Mouse (Mus musculus): ENCODE data around the gene Rpp40.

DNA sequence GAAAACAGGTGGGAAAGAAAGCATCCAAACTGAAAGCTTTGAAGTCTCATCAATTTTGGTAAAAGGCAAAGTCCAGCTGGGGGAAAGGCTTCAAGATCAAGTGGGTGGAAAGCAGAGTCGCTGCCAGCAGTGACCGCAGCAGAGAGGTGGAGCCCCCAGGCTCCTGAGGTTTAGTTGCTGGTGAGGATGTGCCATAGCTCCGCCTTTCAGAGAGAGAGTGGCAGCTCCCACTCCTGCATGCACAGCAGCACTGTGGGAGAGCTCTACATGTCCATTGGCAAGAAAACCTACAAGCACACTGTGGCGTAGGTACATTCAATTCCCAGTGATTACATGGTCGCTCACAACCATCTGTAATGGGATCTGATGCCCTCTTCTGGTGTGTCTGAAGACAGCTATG lies 27.1 kb downstream of the Rpp40 start:
- TF ChIP-seq POLR2A (IDR thresholded peaks at IDR 0.05; ENCODE audit: insufficient read depth, low read length) (no peak), CTCF (IDR thresholded peaks at IDR 0.05; ENCODE audit: low read depth, low read length) (no peak)
